Mouse (Mus musculus): ENCODE measurements around the gene Sec14l4. TPM values are rescaled to one million over a fixed set of nuclear protein-coding genes. Genes with fewer than 3 reads are reported as not detected.

Sec14l4 gene
- polyA plus RNA-seq, 1 experiment from 2014 or later = not detected

Other genes with a start within 250 kb of the Sec14l4 start
- gene Osbp2, start 167.6 kb upstream of the Sec14l4 start, polyA plus RNA-seq (2016; fragmentation: Nextera tagmentation; extraction: Ambion mirVana) = 0.52 and 0.73 TPM in 2 replicates
- 0.15 and 0.18 TPM in 2 replicates for gene 4921536K21Rik, start 136.4 kb upstream of the Sec14l4 start, polyA plus RNA-seq (2016; fragmentation: Nextera tagmentation; extraction: Ambion mirVana)
- 11.2 and 11.4 TPM in 2 replicates for gene Dusp18, start 136.2 kb upstream of the Sec14l4 start, polyA plus RNA-seq (2016; fragmentation: Nextera tagmentation; extraction: Ambion mirVana)
- gene Slc35e4, start 116.8 kb upstream of the Sec14l4 start, polyA plus RNA-seq (2016; fragmentation: Nextera tagmentation; extraction: Ambion mirVana) = 3.0 and 3.7 TPM in 2 replicates
- gene Tcn2, start 99.3 kb upstream of the Sec14l4 start, polyA plus RNA-seq (2016; fragmentation: Nextera tagmentation; extraction: Ambion mirVana) = 27.4 and 29.9 TPM in 2 replicates
- gene Pes1, start 67.5 kb upstream of the Sec14l4 start, polyA plus RNA-seq (2016; fragmentation: Nextera tagmentation; extraction: Ambion mirVana) = 85.6 and 85.7 TPM in 2 replicates
- not detected in 2 replicates for gene 4930556J24Rik, start 54.7 kb upstream of the Sec14l4 start, polyA plus RNA-seq (2016; fragmentation: Nextera tagmentation; extraction: Ambion mirVana)
- gene Gal3st1, start 47.8 kb upstream of the Sec14l4 start, polyA plus RNA-seq (2016; fragmentation: Nextera tagmentation; extraction: Ambion mirVana) = 4.4 and 5.4 TPM in 2 replicates
- gene Sec14l3, start 33.4 kb downstream of the Sec14l4 start, polyA plus RNA-seq (2016; fragmentation: Nextera tagmentation; extraction: Ambion mirVana) = not detected in 2 replicates
- gene Mtfp1, start 64.0 kb downstream of the Sec14l4 start, polyA plus RNA-seq (2016; fragmentation: Nextera tagmentation; extraction: Ambion mirVana) = 8.7 TPM in 2 replicates
- 3.2 and 3.3 TPM in 2 replicates for gene Sec14l2, start 92.0 kb downstream of the Sec14l4 start, polyA plus RNA-seq (2016; fragmentation: Nextera tagmentation; extraction: Ambion mirVana)
- 36.6 and 39.5 TPM in 2 replicates for gene Rnf215, start 103.7 kb downstream of the Sec14l4 start, polyA plus RNA-seq (2016; fragmentation: Nextera tagmentation; extraction: Ambion mirVana)
- gene Ccdc157, start 128.8 kb downstream of the Sec14l4 start, polyA plus RNA-seq (2016; fragmentation: Nextera tagmentation; extraction: Ambion mirVana) = 9.4 and 10.1 TPM in 2 replicates
- 71.4 and 78.8 TPM in 2 replicates for gene Sf3a1, start 128.9 kb downstream of the Sec14l4 start, polyA plus RNA-seq (2016; fragmentation: Nextera tagmentation; extraction: Ambion mirVana)
- gene Tbc1d10a, start 155.3 kb downstream of the Sec14l4 start, polyA plus RNA-seq (2016; fragmentation: Nextera tagmentation; extraction: Ambion mirVana) = 36.5 and 36.8 TPM in 2 replicates
- 2.3 and 2.7 TPM in 2 replicates for gene Castor1, start 186.8 kb downstream of the Sec14l4 start, polyA plus RNA-seq (2016; fragmentation: Nextera tagmentation; extraction: Ambion mirVana)
- not detected in 2 replicates for gene Osm, start 205.0 kb downstream of the Sec14l4 start, polyA plus RNA-seq (2016; fragmentation: Nextera tagmentation; extraction: Ambion mirVana)
- gene Lif, start 226.1 kb downstream of the Sec14l4 start, polyA plus RNA-seq (2016; fragmentation: Nextera tagmentation; extraction: Ambion mirVana) = 0.05 and 0.06 TPM in 2 replicates